Mouse (Mus musculus) cerebellum, adult 2 months (tissue): ENCODE measurements at regions not wholly inside any gene's neighbourhood (a gene's known extent, or its start where the extent isn't known, plus 50 kb on each side); places are given as distances from the start of the nearest gene placed in this dataset.

ENCODE experiments used
- DNase-seq, 2 experiments: peaks; one replicate each; pipeline ENCODE4 v3.0.0; 2021
- H3K27ac ChIP-seq: fragments of 200-500 bp; 2 replicates; pipeline ENCODE4 v1.5.1; 2012; ENCODE audit warnings: low read length, control low read depth, inconsistent platforms; ENCODE audit not compliant: insufficient read depth
- H3K27me3 ChIP-seq: fragments of 200-500 bp; 2 replicates; pipeline ENCODE4 v1.6.1; 2012; ENCODE audit warnings: inconsistent platforms, mild to moderate bottlenecking, low read length, moderate library complexity; ENCODE audit not compliant: control insufficient read depth, insufficient read depth
- H3K4me1 ChIP-seq: fragments of 200-500 bp; 2 replicates; pipeline ENCODE4 v1.6.1; 2011; ENCODE audit warnings: low read length; ENCODE audit not compliant: control insufficient read depth, insufficient read depth
- H3K4me3 ChIP-seq: fragments of 200-500 bp; replicated peaks from 2 replicates; pipeline ENCODE3; 2011; ENCODE audit warnings: mild to moderate bottlenecking, low read depth, low read length, control low read depth; ENCODE audit not compliant: insufficient read depth
- CTCF ChIP-seq: fragments of 200-500 bp; IDR thresholded peaks from 2 replicates; pipeline ENCODE4 v1.5.1; 2011; ENCODE audit warnings: low read depth, mild to moderate bottlenecking, control low read depth, low read length, moderate library complexity, borderline replicate concordance; ENCODE audit not compliant: insufficient read depth
- POLR2A ChIP-seq: fragments of 200-500 bp; IDR thresholded peaks from 2 replicates; pipeline ENCODE4 v1.6.1; 2011; ENCODE audit warnings: low read length, control low read depth, borderline replicate concordance; ENCODE audit not compliant: insufficient read depth
- WGBS: fragments of 180-500 bp; shearing (Covaris S2); methylation state at CpG from one replicate; pipeline ENCODE4 v1.1.7; 2018; 5-methylcytosine and 5-hydroxymethylcytosine counted together

GRCm38 (mm10) chr4:29481093-29481715 is 668.3 kb downstream of the Epha7 start:
- WGBS: 11% methylated on average over 1 of the region's 1 CpGs
- TF ChIP-seq CTCF (no peak), POLR2A (no peak)
- H3K27me3 ChIP-seq: no peaks in the 10 kb centered on the region
- no peak overlapping the region for H3K27ac ChIP-seq
- H3K4me3 ChIP-seq: no peak overlapping the region
- DNase-seq: peak in 1 of 2 experiments; percentile 3
- no peaks in the 10 kb centered on the region for H3K4me1 ChIP-seq

- no peak for TF ChIP-seq CTCF
- no peak for TF ChIP-seq POLR2A
- Histone ChIP-seq H3K4me1 (no peaks in the 10 kb centered on the region), H3K27ac (no peak overlapping the region), H3K27me3 (no peaks in the 10 kb centered on the region), H3K4me3 (no peak overlapping the region)
- peak in 1 of 2 experiments; percentile 14 for DNase-seq
- WGBS: 17% methylated on average over 2 of the region's 2 CpGs
These were observed 669.5 kb downstream of the Epha7 start for GRCm38 (mm10) chr4:29482407-29482806.

GRCm38 (mm10) chr4:29500844-29501243 is 687.9 kb downstream of the Epha7 start:
- WGBS: 100% methylated on average over 1 of the region's 1 CpGs
- no peaks in the 10 kb centered on the region for H3K4me1 ChIP-seq
- no peaks in the 10 kb centered on the region for H3K27me3 ChIP-seq
- no peak overlapping the region for H3K4me3 ChIP-seq
- H3K27ac ChIP-seq: no peak overlapping the region
- TF ChIP-seq CTCF (no peak), POLR2A (no peak)
- DNase-seq: no peak

- H3K4me1 ChIP-seq: no peaks in the 10 kb centered on the region
- H3K27ac ChIP-seq: no peak overlapping the region
- TF ChIP-seq POLR2A (no peak), CTCF (no peak)
- 71% methylated on average over 4 of the region's 4 CpGs for WGBS
- DNase-seq: no peak
- H3K4me3 ChIP-seq: no peak overlapping the region
- H3K27me3 ChIP-seq: no peaks in the 10 kb centered on the region
These were observed 712.1 kb downstream of the Epha7 start for GRCm38 (mm10) chr4:29525051-29525450.

- H3K4me1 ChIP-seq: no peaks in the 10 kb centered on the region
- H3K27ac ChIP-seq: no peak overlapping the region
- H3K4me3 ChIP-seq: no peak overlapping the region
- WGBS: 52% methylated on average over 5 of the region's 5 CpGs
- H3K27me3 ChIP-seq: no peaks in the 10 kb centered on the region
- TF ChIP-seq POLR2A: no peak
- no peak for TF ChIP-seq CTCF
- peak; percentile 44 to 64 for DNase-seq
These were observed 713.1 kb downstream of the Epha7 start for GRCm38 (mm10) chr4:29525769-29526658.
